Mouse (Mus musculus) liver, postnatal 0 days (tissue): ENCODE data around the gene Acacb. TPM values are rescaled to one million over a fixed set of nuclear protein-coding genes. Genes with fewer than 3 reads are reported as not detected.

Experiments used
- ATAC-seq: fragments of 200-750 bp; cut with Nextera tagmentation; 2 replicates; pipeline ENCODE4 v1.8.0; 2017; ENCODE audit warnings: mild to moderate bottlenecking, moderate library complexity
- DNase-seq: peaks from one replicate; pipeline ENCODE4 v3.0.0-alpha.2; 2016
- H3K27ac ChIP-seq: fragments of 300-500 bp; sonication (generic); 2 replicates; pipeline ENCODE4 v1.5.1; 2014; ENCODE audit warnings: antibody characterized with exemption, moderate library complexity, mild to moderate bottlenecking, low read depth
- H3K27me3 ChIP-seq: fragments of 300-500 bp; sonication (generic); 2 replicates; pipeline ENCODE4 v1.6.1; 2014; ENCODE audit warnings: low read length, control low read depth, mixed read lengths; ENCODE audit not compliant: insufficient read depth
- H3K36me3 ChIP-seq: fragments of 300-500 bp; sonication (generic); replicated peaks from 2 replicates; pipeline ENCODE4 v1.6.1; 2014; ENCODE audit warnings: mild to moderate bottlenecking, control low read depth, low read length, moderate library complexity, mixed read lengths; ENCODE audit not compliant: insufficient read depth
- H3K4me1 ChIP-seq: fragments of 300-500 bp; sonication (generic); 2 replicates; pipeline ENCODE4 v1.6.1; 2014; ENCODE audit warnings: antibody characterized with exemption, mild to moderate bottlenecking, control low read depth; ENCODE audit not compliant: insufficient read depth
- H3K4me2 ChIP-seq: fragments of 300-500 bp; sonication (generic); 2 replicates; pipeline ENCODE4 v1.6.1; 2014; ENCODE audit warnings: low read depth, mild to moderate bottlenecking, low read length, moderate library complexity, mixed read lengths
- H3K4me3 ChIP-seq: fragments of 300-500 bp; sonication (generic); 2 replicates; pipeline ENCODE4 v1.5.1; 2014; ENCODE audit warnings: low read depth, low read length
- H3K9ac ChIP-seq: fragments of 300-500 bp; sonication (generic); replicated peaks from 2 replicates; pipeline ENCODE4 v1.6.1; 2014; ENCODE audit warnings: mild to moderate bottlenecking, moderate library complexity
- H3K9me3 ChIP-seq: fragments of 300-500 bp; sonication (generic); 2 replicates; pipeline ENCODE4 v1.6.1; 2016; ENCODE audit warnings: mild to moderate bottlenecking, control low read depth, low read length, mixed read lengths
- CTCF ChIP-seq: sonication (generic); IDR thresholded peaks from 2 replicates; pipeline ENCODE4 v1.5.1; 2016; ENCODE audit warnings: antibody characterized with exemption, low read depth
- EP300 ChIP-seq: IDR thresholded peaks from 2 replicates; pipeline ENCODE4 v1.6.1; 2016; ENCODE audit warnings: antibody characterized with exemption, low read depth, mild to moderate bottlenecking
- WGBS: fragments of 180-500 bp; shearing (Covaris S2); extraction: QIAGEN DNeasy Blood & Tissue Kit; methylation state at CpG from one replicate; pipeline ENCODE4 v1.1.7; 2014; ENCODE audit not compliant: insufficient replicate concordance; 5-methylcytosine and 5-hydroxymethylcytosine counted together
- polyA plus RNA-seq: library from polyadenylated mRNA; unstranded; fragments of >200 nt; fragmentation: Nextera tagmentation; extraction: Ambion mirVana; gene quantifications from 2 replicates; pipeline ENCODE4 v1.2.1, GENCODE M21; 2015

The Acacb gene
- polyA plus RNA-seq, 1 experiment from 2014 or later, result 1.2 TPM

- no peak for TF ChIP-seq CTCF
- TF ChIP-seq EP300, result no peak
- H3K9me3 ChIP-seq, result no peaks in the 10 kb centered on the region
- ATAC-seq (no peak), DNase-seq (no peak)
- H3K27me3 ChIP-seq, result no peaks in the 10 kb centered on the region
- peak overlapping the region; percentile 27 for H3K4me2 ChIP-seq
- WGBS, result 23% methylated on average over 13 of the region's 13 CpGs
- H3K4me3 ChIP-seq, result no peak overlapping the region
- no peak overlapping the region for H3K9ac ChIP-seq
- no peaks in the 10 kb centered on the region for H3K4me1 ChIP-seq
- H3K27ac ChIP-seq, result no peak overlapping the region
- 0 out of 2 replicates have a peak, but pooled peaks cover 6% of the 10 kb centered on the region for H3K36me3 ChIP-seq
Measured at GRCm38 (mm10) chr5:114199116-114199777, 52.9 kb downstream of the Acacb start.

GRCm38 (mm10) chr5:114206158-114206557 is 59.8 kb downstream of the Acacb start:
- Histone ChIP-seq H3K9me3 (no peaks in the 10 kb centered on the region), H3K27me3 (no peaks in the 10 kb centered on the region), H3K27ac (no peak overlapping the region), H3K36me3 (peaks cover 4% of the 10 kb centered on the region; the same call in 1 of the 2 replicates), H3K4me2 (no peak overlapping the region), H3K4me1 (no peaks in the 10 kb centered on the region), H3K9ac (no peak overlapping the region), H3K4me3 (no peak overlapping the region)
- DNase-seq, result no peak
- TF ChIP-seq CTCF (no peak), EP300 (no peak)
- ATAC-seq, result no peak
- 69% methylated on average over 2 of the region's 2 CpGs for WGBS

- no peaks in the 10 kb centered on the region for H3K9me3 ChIP-seq
- no peak overlapping the region for H3K4me2 ChIP-seq
- H3K27ac ChIP-seq, result no peak overlapping the region
- DNase-seq (peak; percentile 69), ATAC-seq (peak; percentile 66)
- H3K4me3 ChIP-seq, result no peak overlapping the region
- no peak for TF ChIP-seq CTCF
- no peak for TF ChIP-seq EP300
- H3K9ac ChIP-seq, result no peak overlapping the region
- H3K4me1 ChIP-seq, result no peaks in the 10 kb centered on the region
- H3K27me3 ChIP-seq, result no peaks in the 10 kb centered on the region
- H3K36me3 ChIP-seq, result peaks cover 4% of the 10 kb centered on the region; the same call in 1 of the 2 replicates
- 35% methylated on average over 10 of the region's 10 CpGs for WGBS
Measured at GRCm38 (mm10) chr5:114213183-114213582, 66.8 kb downstream of the Acacb start.

GRCm38 (mm10) chr5:114218771-114219170 is 72.4 kb downstream of the Acacb start:
- Histone ChIP-seq H3K4me2 (no peak overlapping the region), H3K9me3 (no peaks in the 10 kb centered on the region), H3K27ac (no peak overlapping the region), H3K4me3 (no peak overlapping the region), H3K9ac (no peak overlapping the region), H3K27me3 (no peaks in the 10 kb centered on the region), H3K36me3 (peaks cover 12% of the 10 kb centered on the region), H3K4me1 (no peaks in the 10 kb centered on the region)
- 78% methylated on average over 14 of the region's 14 CpGs for WGBS
- DNase-seq (no peak), ATAC-seq (no peak)
- no peak for TF ChIP-seq CTCF
- no peak for TF ChIP-seq EP300

GRCm38 (mm10) chr5:114226051-114226450 is 79.7 kb downstream of the Acacb start:
- no peaks in the 10 kb centered on the region for H3K4me1 ChIP-seq
- H3K36me3 ChIP-seq, result peaks cover 25% of the 10 kb centered on the region
- no peak overlapping the region for H3K9ac ChIP-seq
- H3K4me3 ChIP-seq, result no peak overlapping the region
- H3K27ac ChIP-seq, result no peak overlapping the region
- TF ChIP-seq EP300, result no peak
- TF ChIP-seq CTCF, result no peak
- ATAC-seq (no peak), DNase-seq (no peak)
- no peak overlapping the region for H3K4me2 ChIP-seq
- H3K27me3 ChIP-seq, result no peaks in the 10 kb centered on the region
- 82% methylated on average over 7 of the region's 7 CpGs for WGBS
- H3K9me3 ChIP-seq, result 0 out of 2 replicates have a peak, but pooled peaks cover 5% of the 10 kb centered on the region

- no peak overlapping the region for H3K27ac ChIP-seq
- DNase-seq, result no peak
- TF ChIP-seq CTCF, result no peak
- no peak for TF ChIP-seq EP300
- no peak overlapping the region for H3K4me2 ChIP-seq
- 70% methylated on average over 5 of the region's 5 CpGs for WGBS
- peaks cover 19% of the 10 kb centered on the region; the same call in 1 of the 2 replicates for H3K36me3 ChIP-seq
- H3K9ac ChIP-seq, result no peak overlapping the region
- no peak overlapping the region for H3K4me3 ChIP-seq
- H3K4me1 ChIP-seq, result no peaks in the 10 kb centered on the region
- H3K9me3 ChIP-seq, result 0 out of 2 replicates have a peak, but pooled peaks cover 5% of the 10 kb centered on the region
- ATAC-seq, result no peak
- H3K27me3 ChIP-seq, result no peaks in the 10 kb centered on the region
Measured at GRCm38 (mm10) chr5:114228901-114229300, 82.6 kb downstream of the Acacb start.
